Mouse (Mus musculus): ENCODE measurements around the gene Fam129b.

DNA sequence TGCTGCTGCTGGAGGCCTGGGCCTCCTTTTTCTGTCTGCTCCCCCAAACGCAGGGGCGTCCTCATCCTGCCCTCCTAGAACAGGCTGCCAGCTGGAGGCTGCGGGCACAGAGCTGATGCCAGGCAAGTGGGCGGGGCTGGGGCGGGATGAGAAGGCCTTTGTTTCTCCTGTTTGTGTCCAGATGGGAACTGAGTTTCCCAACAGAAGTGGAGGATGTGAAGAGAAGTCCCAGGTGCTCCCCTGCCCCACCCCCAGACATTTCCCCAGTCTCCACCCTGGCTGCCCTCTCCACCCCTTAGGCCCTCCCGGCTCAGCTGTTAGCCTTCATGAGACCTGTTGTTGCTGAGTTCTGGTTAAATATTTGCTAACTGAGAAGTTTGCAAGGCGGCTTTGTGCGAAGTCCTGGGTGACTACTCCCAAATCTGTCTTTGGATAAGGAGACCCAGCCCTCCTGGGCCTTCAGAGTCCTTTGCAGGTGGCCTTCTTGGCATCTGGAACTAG, 19.7 kb downstream of the Fam129b start:
- no peak for TF ChIP-seq BHLHE40 (IDR thresholded peaks at IDR 0.05; ENCODE audit: low read depth, low read length)
- no peak for TF ChIP-seq CTCF (conservative IDR thresholded peaks at IDR 0.05 in 1 of 2, IDR thresholded peaks at IDR 0.05 in 1 of 2; ENCODE audit: low read depth in 2 of 2, low read length in 2 of 2)
- no peak for TF ChIP-seq USF1 (IDR thresholded peaks at IDR 0.05; ENCODE audit: low read depth, low read length)
- no peak for TF ChIP-seq POLR2A (IDR thresholded peaks at IDR 0.05; ENCODE audit: low read depth, low read length)
- no peak for TF ChIP-seq SMC3 (IDR thresholded peaks at IDR 0.05; ENCODE audit: low read depth, low read length)
- TF ChIP-seq MEF2A (IDR thresholded peaks at IDR 0.05; ENCODE audit: borderline replicate concordance, low read depth, low read length): no peak
- TF ChIP-seq MAFK (IDR thresholded peaks at IDR 0.05; ENCODE audit: insufficient replicate concordance, low read length): no peak
- TF ChIP-seq POLR2AphosphoS2 (IDR thresholded peaks at IDR 0.05; ENCODE audit: low read depth, low read length): no peak
- TF ChIP-seq JUN (IDR thresholded peaks at IDR 0.05; ENCODE audit: insufficient read depth, low read depth, low read length): no peak
- TF ChIP-seq JUND (conservative IDR thresholded peaks at IDR 0.05; ENCODE audit: low read depth, low read length): no peak
- TF ChIP-seq TCF12 (IDR thresholded peaks at IDR 0.05; ENCODE audit: low read depth, low read length): no peak
